Mouse (Mus musculus): ENCODE data around the gene Olfr198.
"Not testable (repeated sequence)": the region's sequence is repeated elsewhere in the genome, so short reads cannot be mapped to it uniquely, and the experiment has no call there.

- TF ChIP-seq CTCF (IDR thresholded peaks at IDR 0.05; ENCODE audit: insufficient read depth, low read length); POLR2A (IDR thresholded peaks at IDR 0.05; ENCODE audit: borderline replicate concordance, extremely low read depth, low read depth, low read length): not testable (repeated sequence)
Measured at GRCm38 (mm10) chr16:59219667-59220066, 16.3 kb upstream of the Olfr198 start, which contains the start of gene Olfr199.

Measured in lung, adult 2 months (tissue).